Mouse (Mus musculus): Measurements from ENCODE around the gene Mettl7a1.
A peak's percentile ranks its signal among the peaks of the same experiment; 100 is the strongest.
"Not testable (repeated sequence)": the region's sequence is repeated elsewhere in the genome, so short reads cannot be mapped to it uniquely, and the experiment has no call there.

The Mettl7a1 gene

DNA sequence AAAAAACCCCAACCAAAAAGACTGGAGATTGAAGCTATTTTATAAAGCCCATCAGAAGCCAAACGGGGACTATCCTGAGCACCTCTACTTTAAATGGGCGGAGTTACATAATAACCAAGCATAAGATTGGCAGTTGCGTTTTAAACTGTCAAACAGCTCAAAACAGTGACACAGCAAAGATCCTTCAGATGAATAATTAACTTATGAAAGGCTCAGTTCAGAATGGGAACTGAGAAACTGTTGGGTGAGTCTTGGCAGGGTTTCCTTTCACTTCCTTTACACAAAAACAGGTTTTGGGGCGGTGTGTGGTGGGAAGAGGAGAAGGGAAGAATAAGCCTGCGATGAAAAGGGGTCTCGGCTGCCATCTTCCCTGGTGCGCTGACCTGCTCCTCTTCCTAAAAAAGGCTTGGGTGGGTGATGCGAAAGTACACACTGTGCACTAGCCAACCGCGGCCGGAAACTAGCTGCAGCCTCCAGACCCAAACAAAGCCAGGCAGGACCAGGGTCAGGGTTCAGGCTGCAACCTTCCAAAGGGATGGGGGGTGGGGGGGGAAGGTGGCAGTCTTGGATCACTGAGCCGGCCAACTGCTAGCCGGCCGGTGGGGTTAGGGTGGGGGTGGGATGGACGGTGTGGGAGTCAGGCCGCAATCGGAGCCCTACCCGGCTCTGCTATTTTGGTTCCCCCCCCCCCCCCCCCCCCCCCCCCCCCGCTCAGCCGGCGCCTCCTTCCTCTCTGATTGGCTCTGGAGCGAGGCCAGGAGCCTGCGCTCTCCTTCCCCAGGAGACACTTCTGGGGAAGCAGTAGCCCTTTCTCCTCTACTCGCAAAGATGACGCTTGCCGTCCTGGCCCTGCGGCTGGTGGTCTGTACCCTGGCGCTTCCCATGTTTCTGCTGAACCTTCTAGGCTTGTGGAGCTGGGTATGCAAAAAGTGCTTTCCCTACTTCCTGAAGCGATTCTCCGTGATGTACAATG, at the start of gene Mettl7a1:
TSS of gene Mettl7a1 (plus strand) at position 122 of the 973 bp plus-strand sequence.
- peak; percentile 94 for DNase-seq (ENCODE audit: low read depth, low spot score)

DNA sequence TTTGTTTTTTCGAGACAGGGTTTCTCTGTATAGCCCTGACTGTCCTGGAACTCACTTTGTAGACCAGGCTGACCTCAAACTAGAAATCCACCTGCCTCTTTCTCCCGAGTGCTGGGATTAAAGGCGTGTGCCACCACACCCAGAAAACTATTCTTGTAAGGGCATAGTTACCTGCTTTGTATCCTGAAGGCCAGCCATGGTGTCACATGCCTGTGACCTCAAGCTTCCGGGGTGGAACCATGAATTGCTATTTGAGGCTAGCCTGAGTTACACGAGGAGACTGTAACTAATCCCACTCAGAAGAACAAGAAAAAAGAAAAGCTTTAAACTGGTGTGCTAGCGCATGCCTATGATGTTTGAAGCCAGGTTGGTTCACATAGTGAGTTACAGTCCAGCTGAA, 47.6 kb upstream of the Mettl7a1 start:
- DNase-seq (ENCODE audit: low read depth, low spot score), result no peak

DNA sequence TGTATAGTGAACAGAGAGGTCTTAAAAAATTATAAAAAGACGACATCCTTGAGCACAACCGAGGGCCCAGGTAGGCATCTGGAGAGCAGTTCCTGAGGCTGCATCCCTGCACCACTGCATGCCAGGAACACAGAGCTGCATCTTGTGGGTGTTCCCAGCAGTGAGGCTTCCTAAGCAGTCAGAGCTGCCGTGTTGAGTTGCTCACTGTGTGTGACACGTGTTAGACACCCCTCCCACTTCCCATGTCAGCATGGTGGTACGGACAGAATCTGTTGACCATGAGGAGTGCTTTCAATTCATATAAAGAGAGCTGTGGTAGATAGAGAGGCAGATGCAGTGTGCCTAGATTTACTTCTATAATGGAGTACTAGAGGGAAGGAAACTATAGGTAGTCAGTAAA, 46.6 kb upstream of the Mettl7a1 start:
- no peak for DNase-seq (ENCODE audit: low read depth, low spot score)

DNA sequence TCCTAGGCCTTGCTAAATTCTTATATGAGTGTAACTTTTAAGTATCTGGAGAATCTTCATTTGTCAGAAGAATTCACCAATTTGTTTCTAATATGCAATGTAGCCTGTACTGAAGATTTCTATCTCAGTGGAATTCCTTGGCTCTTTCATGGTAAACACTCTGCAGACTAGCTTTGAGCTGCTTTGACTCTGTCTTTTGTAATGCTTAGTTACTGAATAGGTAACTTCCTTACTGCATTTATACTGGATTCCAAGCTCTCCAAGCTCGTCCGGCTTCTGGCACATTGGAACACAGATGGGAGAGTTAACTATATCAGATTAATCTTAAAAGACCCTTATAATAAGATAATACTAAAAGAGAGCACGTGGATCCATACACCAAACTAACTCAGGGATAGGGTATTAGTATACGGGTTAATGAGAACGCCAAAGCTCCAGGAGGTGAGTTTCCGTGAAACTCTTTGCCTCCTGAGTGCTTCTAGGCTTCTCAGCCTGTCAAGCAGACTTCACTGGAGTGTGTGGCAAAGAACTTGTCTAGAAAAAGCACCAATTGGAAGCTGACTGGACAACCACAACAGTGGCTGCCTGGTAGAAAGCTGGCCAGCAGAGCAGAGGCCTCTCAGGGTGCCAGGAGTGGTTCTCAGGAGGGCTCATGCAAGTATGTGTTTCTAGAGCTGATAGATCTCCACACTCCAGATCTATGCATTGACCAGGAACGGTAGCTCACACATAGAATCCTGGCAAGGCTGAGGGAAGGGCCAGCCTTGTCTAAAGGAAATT, 45.1 kb upstream of the Mettl7a1 start:
- DNase-seq (ENCODE audit: low read depth, low spot score), result no peak

- DNase-seq (ENCODE audit: low read depth, low spot score), result not testable (repeated sequence)
Observed at GRCm38 (mm10) chr15:100260351-100260750, 43.6 kb upstream of the Mettl7a1 start.

GRCm38 (mm10) chr15:100263246-100263905, 40.6 kb upstream of the Mettl7a1 start:
- DNase-seq (ENCODE audit: low read depth, low spot score), result peak; percentile 15

DNA sequence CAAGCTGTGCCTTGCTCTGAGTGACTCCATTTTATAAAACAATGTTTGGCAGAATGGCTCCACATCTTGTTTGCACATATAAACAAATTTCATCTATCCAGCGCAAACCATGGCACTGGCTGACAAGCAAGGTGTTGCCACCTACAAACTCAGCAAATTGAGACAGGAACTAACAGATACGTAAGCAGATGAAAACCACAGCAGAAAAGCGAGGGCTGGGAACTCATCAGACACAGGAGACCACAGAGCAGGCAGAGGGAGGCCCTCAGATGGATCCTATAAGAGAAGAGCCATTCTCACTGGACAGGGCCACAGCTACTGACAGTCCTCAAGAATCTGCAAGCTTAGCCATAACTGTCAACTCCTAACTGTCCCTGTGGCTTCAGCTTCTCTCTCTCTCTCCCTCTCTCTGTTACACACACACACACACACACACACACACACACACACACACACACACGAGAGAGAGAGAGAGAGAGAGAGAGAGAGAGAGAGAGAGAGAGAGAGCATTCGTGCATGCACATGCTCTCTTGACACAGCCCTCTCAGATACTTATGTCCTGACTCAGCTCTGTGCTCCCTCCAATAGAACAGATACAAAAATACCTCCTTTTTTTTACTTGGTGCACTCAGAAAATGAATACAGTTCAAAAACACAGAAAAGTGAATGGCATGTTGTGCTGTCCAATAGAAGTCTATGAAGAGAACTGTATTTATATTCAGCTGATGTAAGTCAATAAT, 38.2 kb upstream of the Mettl7a1 start:
- DNase-seq (ENCODE audit: low read depth, low spot score), result no peak

- DNase-seq (ENCODE audit: low read depth, low spot score), result no peak
Observed at GRCm38 (mm10) chr15:100268916-100269315, 35.0 kb upstream of the Mettl7a1 start.

DNA sequence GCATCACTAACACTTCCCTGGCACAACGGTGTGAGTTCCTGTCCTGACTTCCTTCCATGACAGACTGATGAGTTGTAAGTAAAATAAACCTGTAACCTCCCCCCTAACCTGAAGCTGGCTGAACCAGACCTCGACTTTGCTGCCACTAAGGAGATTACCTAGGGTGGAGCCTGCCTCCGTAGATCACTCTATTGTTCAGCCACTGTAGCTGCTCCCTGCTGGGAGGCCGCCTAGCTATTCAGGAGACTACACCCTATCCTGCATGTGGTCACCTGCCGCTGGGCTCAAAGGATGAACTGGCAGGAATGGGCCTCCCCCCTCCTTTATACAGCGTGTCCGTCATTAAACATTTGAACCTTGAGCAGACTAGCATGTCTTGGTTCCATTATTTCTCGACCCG, 34.2 kb upstream of the Mettl7a1 start:
- DNase-seq (ENCODE audit: low read depth, low spot score), result no peak

- not testable (repeated sequence) for DNase-seq (ENCODE audit: low read depth, low spot score)
Observed at GRCm38 (mm10) chr15:100270609-100271008, 33.3 kb upstream of the Mettl7a1 start.

DNA sequence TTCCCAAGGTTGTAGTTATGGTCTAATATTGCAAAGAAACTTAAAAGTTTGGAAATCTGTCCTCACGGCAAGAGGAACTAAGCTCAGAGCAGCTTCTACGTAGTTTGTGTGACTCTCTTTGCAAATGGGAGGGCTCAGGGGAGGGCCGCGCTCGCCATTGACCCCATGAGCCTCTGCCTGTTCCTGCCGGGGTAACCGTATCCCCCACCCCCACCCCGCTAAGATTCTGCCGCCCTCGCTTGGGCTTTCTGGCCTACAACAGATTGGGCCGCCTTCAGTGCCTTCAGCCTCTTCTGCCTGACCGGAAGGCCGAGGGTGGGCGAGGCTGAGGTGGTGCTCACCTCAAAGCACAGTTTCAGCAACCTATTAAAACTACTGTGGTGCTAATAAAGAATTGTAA, 32.5 kb upstream of the Mettl7a1 start:
- no peak for DNase-seq (ENCODE audit: low read depth, low spot score)

GRCm38 (mm10) chr15:100273791-100274308, 30.1 kb upstream of the Mettl7a1 start:
- not testable (repeated sequence) for DNase-seq (ENCODE audit: low read depth, low spot score)

- DNase-seq (ENCODE audit: low read depth, low spot score), result no peak
Observed at GRCm38 (mm10) chr15:100274790-100275559, 29.0 kb upstream of the Mettl7a1 start.

GRCm38 (mm10) chr15:100276403-100276802, 27.5 kb upstream of the Mettl7a1 start:
- no peak for DNase-seq (ENCODE audit: low read depth, low spot score)

DNA sequence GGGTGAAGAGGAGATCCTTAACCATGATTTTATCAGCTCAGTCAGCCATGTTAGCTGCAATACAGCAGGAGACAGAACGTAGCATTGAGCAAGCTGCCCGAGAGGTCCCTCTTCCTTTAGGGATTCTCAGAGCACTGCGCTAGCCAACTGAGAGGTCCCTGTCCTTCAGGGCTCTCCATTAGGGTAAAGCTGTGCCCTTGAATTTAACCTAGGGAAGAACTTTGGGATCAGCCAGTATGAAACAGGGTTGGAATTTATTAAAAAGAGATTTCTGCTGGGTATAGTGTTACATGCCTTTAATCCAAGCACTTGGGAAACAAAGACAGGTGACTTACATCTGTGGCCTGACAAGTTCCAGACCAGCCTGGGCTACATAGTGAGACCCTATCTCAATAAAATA, 26.4 kb upstream of the Mettl7a1 start:
- no peak for DNase-seq (ENCODE audit: low read depth, low spot score)

- no peak for DNase-seq (ENCODE audit: low read depth, low spot score)
Observed at GRCm38 (mm10) chr15:100280626-100281025, 23.3 kb upstream of the Mettl7a1 start, which contains the start of gene Tmprss12. TSS of gene Tmprss12 (plus strand) at chr15:100280837.

- DNase-seq (ENCODE audit: low read depth, low spot score), result no peak
Observed at GRCm38 (mm10) chr15:100288980-100289379, 15.0 kb upstream of the Mettl7a1 start.

DNA sequence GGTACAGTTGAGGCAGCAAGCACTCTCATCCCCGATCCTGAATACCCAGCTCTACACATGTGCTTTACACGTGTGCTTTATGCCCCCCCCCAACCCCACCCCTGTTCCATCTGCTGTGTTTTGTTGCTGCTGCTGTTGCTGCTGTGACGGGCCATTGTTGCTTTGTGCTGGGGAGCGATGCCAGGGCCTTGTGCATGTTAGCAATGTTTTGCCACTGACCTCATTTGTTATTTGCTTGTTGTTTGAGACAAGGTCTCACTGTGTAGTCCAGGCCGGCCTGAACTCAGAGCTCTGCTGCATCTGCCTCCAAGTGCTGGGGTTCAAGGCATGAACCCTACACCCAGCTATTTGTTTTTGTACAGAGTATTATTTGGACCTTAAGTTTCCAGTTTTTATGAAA, 13.1 kb upstream of the Mettl7a1 start:
- DNase-seq (ENCODE audit: low read depth, low spot score), result no peak

DNA sequence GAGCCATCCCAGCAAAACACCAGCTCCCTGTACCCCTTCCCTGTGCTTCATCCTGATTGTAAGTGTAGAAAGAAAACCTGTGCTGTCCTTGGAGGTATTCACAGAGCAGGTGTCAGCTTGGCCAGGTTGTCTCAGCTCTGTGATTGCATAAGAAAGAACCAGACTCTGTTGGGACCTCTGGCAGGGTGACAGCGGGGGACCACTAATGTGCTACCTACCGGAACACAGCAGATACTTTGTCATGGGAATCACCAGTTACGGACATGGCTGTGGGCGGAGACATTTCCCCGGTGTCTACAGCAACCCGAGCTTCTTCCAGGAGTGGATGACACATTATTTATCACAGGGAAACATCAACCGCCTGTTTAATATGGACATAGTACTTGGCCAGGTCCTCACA, 11.6 kb upstream of the Mettl7a1 start:
- DNase-seq (ENCODE audit: low read depth, low spot score), result no peak

- DNase-seq (ENCODE audit: low read depth, low spot score), result no peak
Observed at GRCm38 (mm10) chr15:100297856-100298255, 6.1 kb upstream of the Mettl7a1 start.

All from skeletal muscle tissue, adult 2 months (tissue).